Mouse (Mus musculus) lung, postnatal 0 days (tissue): ENCODE measurements around the gene Rhox3e.
"Not testable (repeated sequence)": the region's sequence is repeated elsewhere in the genome, so short reads cannot be mapped to it uniquely, and the experiment has no call there.

ENCODE experiments used
- CTCF ChIP-seq: IDR thresholded peaks from 2 replicates; pipeline ENCODE4 v1.5.1; 2016; ENCODE audit warnings: antibody characterized with exemption, mild to moderate bottlenecking
- EP300 ChIP-seq: IDR thresholded peaks from 2 replicates; pipeline ENCODE4 v1.6.1; 2016; ENCODE audit warnings: antibody characterized with exemption, mild to moderate bottlenecking, control low read depth

- not testable (repeated sequence) for TF ChIP-seq EP300, CTCF
These were observed 30.8 kb downstream of the Rhox3e start for GRCm38 (mm10) chrX:37572638-37573037.
